In the genomic region with DNA sequence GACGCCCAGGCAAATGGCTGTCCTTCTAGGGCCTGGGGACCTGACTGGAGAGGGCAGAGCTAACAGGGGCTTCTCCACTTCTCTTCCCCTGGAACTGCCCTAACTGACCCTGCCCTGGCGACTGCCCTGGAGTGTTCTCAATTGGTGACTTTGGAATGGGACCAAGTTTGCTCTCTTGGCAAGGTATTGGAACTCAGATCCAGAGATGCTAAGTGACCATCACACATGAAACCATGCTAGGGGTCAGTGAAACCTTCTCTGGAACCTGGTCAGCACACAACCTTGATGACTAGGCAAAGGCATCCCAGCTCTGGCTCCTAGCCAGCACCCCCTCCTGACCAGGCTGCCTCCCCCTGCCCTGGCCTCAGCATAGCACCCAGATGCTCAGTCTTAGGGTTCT, we compare ENCODE assay signal across 23 mouse cellular contexts. TPM values are rescaled to one million over a fixed set of nuclear protein-coding genes. Genes with fewer than 3 reads are reported as not detected.
"Had no signal": no experiment of that assay in that cellular context is flagged by ENCODE, and none has a peak within 500 bp of the region (broad histone marks: within the 10 kb centered on the region; RNA-seq: fewer than 3 reads in every experiment).

No protein-coding gene starts in this region.

- H3K27ac ChIP-seq: neural tube, embryonic 13.5 days; neural tube, embryonic 15.5 days; stomach, embryonic 15.5 days; stomach, postnatal 0 days had no signal

- H3K4me1 ChIP-seq: stomach, embryonic 15.5 days had no signal

- H3K4me2 ChIP-seq: neural tube, embryonic 13.5 days; neural tube, embryonic 15.5 days; stomach, embryonic 15.5 days had no signal

- H3K36me3 ChIP-seq: neural tube, embryonic 13.5 days; neural tube, embryonic 15.5 days; stomach, embryonic 15.5 days had no signal

- DNase-seq: retina, postnatal 1 day; right cerebral cortex, adult 18-20 months; right cerebral cortex, postnatal 14 days; right cerebral cortex, postnatal 25 days; right cerebral cortex, postnatal 4 days; spleen, adult 18-20 months; thymus, adult 18-20 months; thymus, adult 2 months; thymus, postnatal 14 days; thymus, postnatal 25 days; thymus, postnatal 36 days; thymus, postnatal 4 days had no signal

- H3K9me3 ChIP-seq: neural tube, embryonic 13.5 days; neural tube, embryonic 15.5 days; stomach, embryonic 15.5 days had no signal

- H3K9ac ChIP-seq: neural tube, embryonic 13.5 days; neural tube, embryonic 15.5 days; stomach, embryonic 15.5 days had no signal

- H3K4me3 ChIP-seq: neural tube, embryonic 13.5 days; neural tube, embryonic 15.5 days; stomach, embryonic 15.5 days had no signal

- H3K27me3 ChIP-seq: stomach, embryonic 15.5 days had no signal

RNA-seq across cellular contexts. Expression of a gene that starts 25.3 kb away (rescaled TPM):
- total RNA-seq: neutrophil, adult 5-6 weeks had no signal
- polyA plus RNA-seq: small intestine, adult 2 months; spleen, adult 2 months; stomach, embryonic 14.5 days; stomach, embryonic 15.5 days; stomach, embryonic 16.5 days; stomach, postnatal 0 days; thymus, adult 2 months; thymus, postnatal 0 days; urinary bladder, adult 2 months had no signal
